Mouse (Mus musculus): ENCODE measurements around the gene Efhd2. TPM values are rescaled to one million over a fixed set of nuclear protein-coding genes. Genes with fewer than 3 reads are reported as not detected.
A peak's percentile ranks its signal among the peaks of the same experiment; 100 is the strongest.

Gene Efhd2
- total RNA-seq, 2 experiments from 2014 or later: 51.2 to 52.5 TPM

GRCm38 (mm10) chr4:141882858-141883257 is 8.1 kb upstream of the Efhd2 start:
- intact Hi-C loops (cut with DNase I): no loop called here
- no peak for DNase-seq (ENCODE audit: extremely low spot score in 1 of 2, low spot score in 2 of 2)

GRCm38 (mm10) chr4:141881950-141882349 is 7.2 kb upstream of the Efhd2 start:
- intact Hi-C loops (cut with DNase I): no loop called here
- DNase-seq (ENCODE audit: extremely low spot score in 1 of 2, low spot score in 2 of 2): no peak

GRCm38 (mm10) chr4:141881289-141881914 is 6.7 kb upstream of the Efhd2 start:
- intact Hi-C loops (cut with DNase I): no loop called here

GRCm38 (mm10) chr4:141879875-141880274 is 5.2 kb upstream of the Efhd2 start:
- intact Hi-C loops (cut with DNase I): no loop called here
- DNase-seq (ENCODE audit: extremely low spot score in 1 of 2, low spot score in 2 of 2): no peak

More at GRCm38 (mm10) chr4:141881289-141881914, 6.7 kb upstream of the Efhd2 start:
- no peak for DNase-seq (ENCODE audit: extremely low spot score in 1 of 2, low spot score in 2 of 2)

GRCm38 (mm10) chr4:141879074-141879473 is 4.4 kb upstream of the Efhd2 start:
- no peak for DNase-seq (ENCODE audit: extremely low spot score in 1 of 2, low spot score in 2 of 2)
- intact Hi-C loops (cut with DNase I): no loop called here

GRCm38 (mm10) chr4:141878621-141879020 is 3.9 kb upstream of the Efhd2 start:
- DNase-seq (ENCODE audit: extremely low spot score in 1 of 2, low spot score in 2 of 2): no peak
- intact Hi-C loops (cut with DNase I): no loop called here

- intact Hi-C loops (cut with DNase I): no loop called here
- DNase-seq (ENCODE audit: extremely low spot score in 1 of 2, low spot score in 2 of 2): no peak
Observed at GRCm38 (mm10) chr4:141875481-141876108, 875 bp upstream of the Efhd2 start.

GRCm38 (mm10) chr4:141874111-141874600 is 564 bp downstream of the Efhd2 start:
- DNase-seq (ENCODE audit: extremely low spot score in 1 of 2, low spot score in 2 of 2): no peak
- intact Hi-C loops (cut with DNase I): no loop called here

GRCm38 (mm10) chr4:141872977-141873376 is 1.7 kb downstream of the Efhd2 start:
- intact Hi-C loops (cut with DNase I): no loop called here
- peak in 1 of 2 experiments; percentile 60 for DNase-seq (ENCODE audit: extremely low spot score in 1 of 2, low spot score in 2 of 2)

- peak; percentile 70 to 77 for DNase-seq (ENCODE audit: extremely low spot score in 1 of 2, low spot score in 2 of 2)
- intact Hi-C loops (cut with DNase I): no loop called here
Observed at GRCm38 (mm10) chr4:141871909-141872308, 2.8 kb downstream of the Efhd2 start.

- intact Hi-C loops (cut with DNase I): no loop called here
- DNase-seq (ENCODE audit: extremely low spot score in 1 of 2, low spot score in 2 of 2): peak in 1 of 2 experiments; percentile 22
Observed at GRCm38 (mm10) chr4:141871333-141871725, 3.4 kb downstream of the Efhd2 start.

- intact Hi-C loops (cut with DNase I): no loop called here
- DNase-seq (ENCODE audit: extremely low spot score in 1 of 2, low spot score in 2 of 2): peak in 1 of 2 experiments; percentile 39
Observed at GRCm38 (mm10) chr4:141870666-141871332, 3.9 kb downstream of the Efhd2 start.

- intact Hi-C loops (cut with DNase I): loop anchor here (2.0 kb wide), 1 partner anchor 77 kb away; no protein-coding TSS in a partner anchor
- DNase-seq (ENCODE audit: extremely low spot score in 1 of 2, low spot score in 2 of 2): peak in 1 of 2 experiments; percentile 24
Observed at GRCm38 (mm10) chr4:141869436-141870215, 5.1 kb downstream of the Efhd2 start.

GRCm38 (mm10) chr4:141868051-141868450 is 6.7 kb downstream of the Efhd2 start:
- intact Hi-C loops (cut with DNase I): loop anchor here (2.0 kb wide), 1 partner anchor 79 kb away; no protein-coding TSS in a partner anchor
- peak in 1 of 2 experiments; percentile 28 for DNase-seq (ENCODE audit: extremely low spot score in 1 of 2, low spot score in 2 of 2)

- intact Hi-C loops (cut with DNase I): no loop called here
- DNase-seq (ENCODE audit: extremely low spot score in 1 of 2, low spot score in 2 of 2): peak in 1 of 2 experiments; percentile 89
Observed at GRCm38 (mm10) chr4:141867498-141867897, 7.2 kb downstream of the Efhd2 start.

GRCm38 (mm10) chr4:141866933-141867490 is 7.7 kb downstream of the Efhd2 start:
- intact Hi-C loops (cut with DNase I): no loop called here
- peak in 1 of 2 experiments; percentile 67 for DNase-seq (ENCODE audit: extremely low spot score in 1 of 2, low spot score in 2 of 2)

GRCm38 (mm10) chr4:141865600-141865999 is 9.1 kb downstream of the Efhd2 start:
- peak in 1 of 2 experiments; percentile 13 for DNase-seq (ENCODE audit: extremely low spot score in 1 of 2, low spot score in 2 of 2)
- intact Hi-C loops (cut with DNase I): no loop called here

GRCm38 (mm10) chr4:141865006-141865405 is 9.7 kb downstream of the Efhd2 start:
- peak in 1 of 2 experiments; percentile 13 for DNase-seq (ENCODE audit: extremely low spot score in 1 of 2, low spot score in 2 of 2)
- intact Hi-C loops (cut with DNase I): no loop called here
